Mouse (Mus musculus) layer of hippocampus, adult 18-20 months (tissue): ENCODE measurements around the gene S100a11. TPM values are rescaled to one million over a fixed set of nuclear protein-coding genes. Genes with fewer than 3 reads are reported as not detected.

Source experiments
- DNase-seq, 2 experiments: peaks; one replicate each; pipeline ENCODE4 v3.0.0; 2022; ENCODE audit warnings: low spot score in 2 of 2
- total RNA-seq, 2 experiments: library from RNA; stranded (reverse); gene quantifications; 2 replicates each; pipeline ENCODE4 v1.2.3; 2021

S100a11 gene
- total RNA-seq, 2 experiments from 2014 or later, result 7.1 to 8.3 TPM

- DNase-seq, result no peak
Measured at GRCm38 (mm10) chr3:93557471-93557870, 37.2 kb downstream of the S100a11 start.

GRCm38 (mm10) chr3:93559961-93560360, 39.7 kb downstream of the S100a11 start:
- DNase-seq, result no peak

GRCm38 (mm10) chr3:93562372-93562771, 42.1 kb downstream of the S100a11 start:
- DNase-seq, result no peak

GRCm38 (mm10) chr3:93563216-93563615, 42.9 kb downstream of the S100a11 start:
- DNase-seq, result no peak

GRCm38 (mm10) chr3:93566892-93567291, 46.6 kb downstream of the S100a11 start:
- no peak for DNase-seq

GRCm38 (mm10) chr3:93567721-93568120, 47.4 kb downstream of the S100a11 start:
- DNase-seq, result no peak

- peak; percentile 54 to 75 for DNase-seq
Measured at GRCm38 (mm10) chr3:93568428-93569040, 48.2 kb downstream of the S100a11 start.

- no peak for DNase-seq
Measured at GRCm38 (mm10) chr3:93569046-93569445, 48.8 kb downstream of the S100a11 start.

GRCm38 (mm10) chr3:93572058-93572791, 51.9 kb downstream of the S100a11 start:
- DNase-seq, result peak in 1 of 2 experiments; percentile 12

Other genes with a start within 250 kb of the S100a11 start
- not detected for gene Flg, start 247.0 kb upstream of the S100a11 start, total RNA-seq
- gene Hrnr, start 200.7 kb upstream of the S100a11 start, total RNA-seq, result not detected
- not detected for gene Rptn, start 126.8 kb upstream of the S100a11 start, total RNA-seq
- 1 to 10 TPM; 1.8 to 2.1 TPM for gene Tchh, start 78.2 kb upstream of the S100a11 start, total RNA-seq
- gene Tchhl1, start 51.7 kb upstream of the S100a11 start, total RNA-seq, result not detected
- 10 to 100 TPM; 21.4 to 23.5 TPM for gene S100a10, start 34.6 kb downstream of the S100a11 start, total RNA-seq
- gene Tdpoz2, start 132.2 kb downstream of the S100a11 start, total RNA-seq, result not detected
- gene Tdpoz1, start 155.8 kb downstream of the S100a11 start, total RNA-seq, result not detected
- not detected for gene Gm37596, start 172.6 kb downstream of the S100a11 start, total RNA-seq